Mouse (Mus musculus) R1 (cell line): Measurements from ENCODE around the gene Fbln2.

Source experiments
- DNase-seq: peaks from one replicate; pipeline ENCODE4 v3.0.0-alpha.2; 2018; ENCODE audit warnings: low read depth, low spot score

Fbln2 gene

DNA sequence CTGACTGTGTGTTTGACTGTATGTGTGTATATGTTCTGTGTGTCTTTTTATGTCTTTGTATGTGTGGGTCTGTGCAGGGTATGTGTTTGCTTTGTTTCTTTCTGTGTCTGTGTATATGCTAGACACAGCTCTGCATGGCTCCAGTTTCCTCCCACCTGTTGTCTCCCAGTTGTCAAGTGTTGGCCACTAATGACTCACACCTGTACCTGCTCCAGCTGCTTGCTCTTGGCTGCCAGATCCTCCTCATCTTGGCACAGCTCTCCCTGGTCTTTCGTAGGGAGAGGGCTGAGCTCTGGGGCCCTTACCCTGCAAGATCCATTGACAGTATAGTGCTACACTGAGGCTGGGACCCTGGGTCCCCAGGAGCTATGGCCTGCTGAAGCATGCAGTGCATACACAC lies 13.8 kb downstream of the Fbln2 start:
- DNase-seq: no peak

DNA sequence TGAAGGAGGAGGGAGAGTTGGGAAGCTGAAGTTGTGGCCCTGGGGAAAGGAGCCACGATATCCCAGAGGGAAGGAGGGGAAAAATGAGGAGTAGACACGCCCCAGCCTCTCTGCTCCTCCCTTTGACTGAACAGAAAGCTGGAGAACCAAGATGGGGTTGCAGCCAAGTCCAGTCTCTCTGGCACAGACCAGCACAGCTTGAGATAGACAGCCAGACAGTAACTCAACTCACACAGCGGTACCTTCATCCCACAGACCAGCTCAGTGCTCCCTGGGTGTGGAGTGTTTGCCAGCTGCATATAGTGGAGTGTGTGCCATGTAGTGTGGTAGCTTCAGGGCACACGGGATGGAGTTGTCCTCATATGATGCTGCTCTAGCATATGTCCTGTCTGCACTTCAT lies 16.7 kb downstream of the Fbln2 start:
- no peak for DNase-seq

DNA sequence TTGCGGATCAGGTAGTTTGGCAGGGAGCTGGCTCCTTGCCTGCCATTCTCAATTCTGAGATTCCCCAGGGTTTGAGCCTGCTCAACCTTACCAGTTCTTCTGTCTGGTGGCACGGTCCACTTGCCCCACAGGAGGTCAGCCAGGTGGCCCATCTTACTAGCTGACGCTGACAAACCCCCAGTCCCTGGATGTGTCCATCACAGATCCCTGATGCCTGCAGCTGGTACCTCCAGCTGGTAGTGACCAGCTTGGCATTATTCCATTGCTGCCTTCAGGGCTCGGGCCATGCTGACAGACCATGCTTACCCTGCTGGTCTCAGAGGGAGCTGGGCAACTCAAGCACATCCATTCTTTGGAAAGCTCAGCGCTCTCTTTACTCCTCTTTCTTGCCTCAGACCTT lies 18.7 kb downstream of the Fbln2 start:
- DNase-seq: no peak

DNA sequence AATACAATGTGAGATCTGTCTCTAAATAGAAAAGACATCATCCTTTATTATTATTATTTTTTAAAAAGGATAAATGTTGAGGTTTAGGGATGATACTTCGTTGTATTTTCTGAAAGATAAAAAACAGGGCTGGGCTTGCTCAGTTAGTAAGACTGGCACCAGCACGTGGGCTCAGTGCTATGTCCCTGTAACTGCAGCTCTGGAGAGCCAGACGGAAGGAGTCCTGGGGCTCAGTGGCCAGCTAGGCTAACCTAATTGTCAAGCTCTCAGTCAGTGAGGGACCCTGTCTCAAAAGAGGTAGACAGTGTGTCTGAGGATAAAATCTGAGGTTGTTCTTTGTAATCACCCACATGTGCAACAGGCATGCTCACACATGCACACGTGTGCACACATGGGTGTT lies 19.3 kb downstream of the Fbln2 start:
- no peak for DNase-seq

DNA sequence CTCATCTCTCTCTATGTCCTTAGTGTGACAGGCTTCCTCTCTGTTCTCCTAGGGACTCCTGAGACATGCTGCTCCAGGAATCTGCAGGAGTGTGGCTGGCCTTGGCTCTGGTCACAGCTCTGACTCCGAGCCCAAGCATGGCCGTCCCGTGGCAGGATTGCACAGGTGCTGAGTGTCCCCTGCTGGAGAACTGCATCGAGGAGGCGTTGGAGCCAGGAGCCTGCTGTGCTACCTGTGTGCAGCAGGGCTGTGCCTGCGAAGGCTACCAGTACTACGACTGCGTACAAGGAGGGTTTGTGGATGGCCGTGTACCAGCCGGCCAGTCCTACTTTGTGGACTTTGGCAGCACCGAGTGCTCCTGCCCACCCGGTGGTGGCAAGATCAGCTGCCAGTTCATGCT lies 20.8 kb downstream of the Fbln2 start:
- no peak for DNase-seq

DNA sequence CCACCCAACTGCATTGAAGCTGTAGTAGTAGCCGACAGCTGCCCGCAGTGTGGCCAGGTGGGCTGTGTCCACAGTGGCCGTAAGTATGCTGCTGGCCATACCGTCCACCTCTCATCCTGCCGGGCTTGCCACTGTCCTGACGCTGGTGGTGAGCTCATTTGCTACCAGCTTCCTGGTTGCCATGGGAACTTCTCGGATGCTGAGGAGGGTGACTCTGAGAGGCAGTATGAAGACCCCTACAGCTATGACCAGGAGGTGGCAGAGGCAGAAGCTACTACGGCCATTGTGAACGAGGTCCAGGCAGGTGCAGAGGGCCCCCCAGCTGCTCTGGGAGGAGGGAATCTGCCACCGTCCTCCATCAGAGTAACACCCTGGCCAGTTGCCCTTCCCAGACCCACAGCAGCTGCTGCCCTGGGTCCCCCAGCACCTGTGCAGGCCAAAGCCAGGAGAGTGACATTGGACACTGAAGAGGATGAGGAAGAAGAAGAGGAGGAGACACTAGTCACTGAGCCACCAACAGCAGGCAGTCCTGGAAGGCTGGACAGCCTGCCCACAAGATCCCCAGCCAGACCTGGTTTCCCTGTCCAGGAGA lies 21.3 kb downstream of the Fbln2 start:
- no peak for DNase-seq

DNA sequence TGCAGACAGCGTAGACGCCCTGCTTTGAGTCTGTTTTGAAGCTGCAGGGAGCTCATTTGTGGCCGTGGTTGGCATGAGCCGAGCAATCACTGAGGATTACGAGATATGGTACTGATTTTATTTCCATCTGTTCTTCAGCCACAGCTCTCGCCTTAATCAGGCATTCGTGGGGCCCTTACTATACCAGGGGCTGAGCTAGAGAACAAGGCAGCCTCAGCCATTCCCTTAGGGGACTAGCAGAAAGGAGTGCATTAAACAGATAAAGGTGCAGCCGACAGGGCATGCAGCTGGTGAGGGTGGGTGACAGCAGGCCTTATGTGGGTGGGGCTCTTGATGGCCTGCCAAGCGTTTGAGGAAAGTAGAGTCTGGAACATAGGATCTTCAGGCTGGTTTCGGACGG lies 23.8 kb downstream of the Fbln2 start:
- no peak for DNase-seq

DNA sequence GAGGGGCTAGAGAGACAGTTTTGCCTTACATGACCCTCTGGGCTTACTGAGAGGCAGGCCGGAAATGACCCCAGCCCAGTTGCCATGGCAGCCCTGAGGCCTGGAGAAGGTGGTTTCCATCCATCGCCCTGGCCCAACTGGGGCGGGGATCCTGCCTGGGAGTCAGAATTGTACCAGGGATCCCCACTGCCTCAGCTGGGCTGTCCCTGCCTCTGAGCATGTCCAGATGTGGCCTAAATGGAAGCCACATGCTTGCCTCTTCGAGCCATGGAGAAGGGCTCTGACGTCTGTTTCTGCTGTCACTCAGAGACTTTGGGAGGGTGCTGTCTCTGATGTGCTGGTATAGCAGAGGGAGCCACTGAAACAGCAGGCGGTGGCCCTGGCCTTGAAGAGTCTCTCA lies 24.2 kb downstream of the Fbln2 start:
- no peak for DNase-seq

DNA sequence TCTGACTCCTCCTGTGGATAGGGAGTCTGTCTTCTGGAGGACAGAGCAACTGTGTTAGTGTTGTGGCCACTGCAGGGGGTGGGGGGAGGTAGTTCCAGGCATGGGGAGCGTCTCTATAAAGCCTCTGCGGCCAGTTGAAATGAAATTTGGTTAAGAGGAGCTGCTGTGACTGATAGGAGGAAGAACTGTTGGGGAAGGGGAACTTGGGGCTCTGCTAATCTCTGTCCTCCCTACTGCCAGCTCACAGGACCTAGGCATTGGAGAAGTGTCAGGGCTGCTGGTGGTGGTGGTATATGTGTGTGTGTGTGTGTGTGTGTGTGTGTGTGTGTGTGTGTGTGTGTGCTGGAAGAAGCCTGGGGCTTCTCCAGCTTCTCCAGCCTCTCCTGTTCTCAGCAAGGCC lies 25.0 kb downstream of the Fbln2 start:
- DNase-seq: no peak

DNA sequence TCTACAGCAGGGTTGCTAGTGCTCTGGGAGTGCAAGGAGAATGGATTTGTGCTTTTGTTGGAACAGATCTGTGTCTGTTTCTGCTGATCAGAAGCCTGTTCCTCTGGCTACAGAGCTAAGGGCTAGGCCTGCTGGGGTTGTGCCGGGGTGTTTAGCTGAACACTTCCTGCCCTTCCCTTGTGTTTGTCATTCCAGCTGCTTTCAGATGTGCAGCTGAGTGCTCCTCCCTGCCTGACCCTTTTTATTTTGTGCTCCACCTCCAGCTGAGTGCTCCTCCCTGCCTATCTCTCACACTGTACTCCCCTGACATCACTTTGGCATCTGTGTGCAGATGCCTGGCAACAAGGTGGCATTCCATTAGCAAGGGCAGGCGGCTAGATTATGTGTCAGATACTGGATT lies 28.3 kb downstream of the Fbln2 start:
- peak; percentile 16 for DNase-seq

DNA sequence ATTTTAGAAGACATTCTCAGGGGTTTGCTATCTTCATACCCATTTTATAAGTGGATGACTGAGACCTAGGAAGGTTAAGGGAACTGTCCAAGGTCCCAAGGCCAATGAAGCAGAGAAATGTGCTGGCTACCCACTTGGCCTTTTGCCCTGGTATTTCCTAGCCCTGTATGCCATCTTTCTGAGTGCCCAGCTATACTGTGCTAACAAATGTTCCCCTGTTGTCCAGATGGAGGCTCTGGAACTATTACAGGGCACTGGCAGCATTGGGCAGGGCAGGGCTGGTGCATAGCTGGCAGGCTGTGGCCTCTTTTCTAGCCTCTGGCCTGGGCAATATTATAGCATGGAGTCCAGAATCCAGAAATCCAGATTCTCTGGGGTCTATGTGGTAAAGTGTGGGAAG lies 28.7 kb downstream of the Fbln2 start:
- no peak for DNase-seq

DNA sequence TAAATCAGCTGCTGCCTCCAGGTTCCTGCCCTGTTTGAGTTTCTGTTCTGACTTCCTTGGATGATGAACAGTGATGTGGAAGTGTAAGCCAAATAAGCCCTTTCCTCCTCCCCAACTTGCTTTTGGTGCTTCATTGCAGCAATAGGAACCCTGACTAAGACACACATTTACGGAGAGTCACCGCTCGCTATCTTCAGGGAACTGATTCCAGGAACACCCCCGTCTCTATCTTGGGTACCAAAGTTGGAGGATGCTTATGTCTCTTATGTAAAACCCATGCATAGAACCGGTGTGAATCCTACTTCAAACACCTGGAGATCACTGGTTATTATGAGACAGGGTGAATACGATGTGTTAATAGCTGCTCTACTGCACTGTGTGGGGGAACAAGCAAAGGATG lies 31.1 kb downstream of the Fbln2 start:
- no peak for DNase-seq

DNA sequence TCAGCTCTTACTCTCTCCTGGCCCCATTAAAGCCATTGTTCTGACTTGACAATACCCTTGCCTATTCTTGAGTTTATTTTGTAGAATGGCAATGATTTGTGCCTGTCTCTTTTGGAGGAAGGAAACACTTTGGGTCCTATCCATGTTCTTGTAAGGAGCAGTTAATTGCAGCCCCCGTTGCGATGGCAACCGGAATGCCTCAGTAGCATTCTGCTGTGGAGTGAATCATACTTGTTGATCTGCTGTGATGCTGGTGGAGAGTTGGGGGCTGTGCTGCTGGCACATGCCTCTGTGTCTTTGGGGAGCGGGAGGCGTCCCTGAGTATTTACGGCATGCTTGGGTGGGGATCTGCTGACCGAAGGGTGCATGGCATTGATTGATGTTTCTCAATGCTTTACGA lies 32.1 kb downstream of the Fbln2 start:
- DNase-seq: no peak

DNA sequence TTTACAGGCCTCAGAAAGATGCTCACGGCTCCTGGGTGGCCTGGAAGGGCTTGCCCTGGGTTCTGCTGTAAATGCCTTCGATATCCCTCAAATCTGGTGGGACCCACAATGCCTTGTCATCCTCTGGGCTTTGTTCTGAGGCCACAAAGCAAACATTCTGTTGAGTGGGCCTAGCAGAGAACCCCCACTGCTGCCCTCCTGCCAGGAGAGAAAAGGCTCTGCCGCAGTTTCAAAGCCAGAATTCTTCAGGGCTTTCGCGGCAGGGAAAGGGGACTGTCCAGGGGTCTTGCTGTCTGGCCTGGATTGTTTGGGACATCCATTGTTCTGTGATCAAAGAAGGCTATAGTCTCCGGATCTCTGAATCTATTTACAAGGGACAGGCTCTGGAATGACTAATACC lies 33.1 kb downstream of the Fbln2 start:
- no peak for DNase-seq

DNA sequence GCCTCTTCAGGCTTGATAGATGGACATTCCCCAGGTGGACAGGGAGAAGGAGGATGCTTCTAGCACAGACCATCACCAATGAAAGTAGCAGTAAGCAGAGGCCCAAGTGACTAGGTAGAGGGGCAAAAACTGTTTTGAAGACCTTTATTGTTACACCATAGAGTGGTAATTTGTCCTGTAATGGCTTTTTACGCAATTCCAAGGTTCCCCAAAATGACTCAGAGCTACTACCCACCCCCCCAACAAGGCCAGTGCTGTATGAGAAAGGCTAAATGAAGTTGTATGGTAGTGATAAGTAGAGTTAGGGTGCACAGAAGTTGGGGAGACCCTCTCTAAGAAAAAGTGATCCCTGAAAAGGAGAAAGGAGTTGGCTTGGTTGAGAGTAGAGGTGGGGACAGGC lies 35.1 kb downstream of the Fbln2 start:
- no peak for DNase-seq

DNA sequence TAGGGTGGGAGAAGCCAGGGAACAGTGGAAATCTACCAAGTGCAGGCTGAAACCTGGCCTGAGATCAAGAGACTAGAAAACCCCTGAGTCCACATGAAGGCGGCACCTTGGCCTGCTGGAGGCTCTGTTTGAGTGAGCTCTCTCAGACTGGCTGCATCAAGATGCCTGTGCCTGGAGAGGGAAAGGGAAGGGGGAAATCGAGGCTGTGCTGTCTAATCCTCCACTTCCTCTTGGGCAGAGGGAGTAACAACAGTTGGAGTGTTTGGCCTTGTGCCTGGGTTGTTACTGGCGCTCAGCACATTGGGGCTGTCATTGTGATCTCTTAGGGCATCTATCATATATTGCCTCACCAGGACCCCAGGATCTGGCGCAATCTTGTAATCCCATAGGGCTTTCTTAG lies 36.4 kb downstream of the Fbln2 start:
- no peak for DNase-seq

DNA sequence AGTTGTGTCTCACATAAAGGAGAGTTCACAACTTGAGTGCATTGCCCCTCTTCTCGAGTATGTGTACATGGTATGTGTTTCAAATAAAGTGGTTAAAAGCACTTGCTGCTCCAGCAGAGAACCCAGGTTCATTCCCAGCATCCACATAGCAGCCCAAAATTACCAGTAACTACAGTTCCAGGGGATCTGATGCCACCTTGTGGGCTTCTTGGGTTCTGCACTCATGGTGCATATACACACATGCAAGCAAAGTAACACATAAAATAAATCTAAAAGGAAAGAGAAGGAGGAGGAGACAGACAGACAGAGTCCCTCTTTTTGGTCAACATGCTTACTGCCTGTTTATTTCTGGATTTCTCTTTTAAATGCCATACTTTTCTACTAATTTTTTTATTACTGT lies 37.5 kb downstream of the Fbln2 start:
- peak; percentile 67 for DNase-seq

DNA sequence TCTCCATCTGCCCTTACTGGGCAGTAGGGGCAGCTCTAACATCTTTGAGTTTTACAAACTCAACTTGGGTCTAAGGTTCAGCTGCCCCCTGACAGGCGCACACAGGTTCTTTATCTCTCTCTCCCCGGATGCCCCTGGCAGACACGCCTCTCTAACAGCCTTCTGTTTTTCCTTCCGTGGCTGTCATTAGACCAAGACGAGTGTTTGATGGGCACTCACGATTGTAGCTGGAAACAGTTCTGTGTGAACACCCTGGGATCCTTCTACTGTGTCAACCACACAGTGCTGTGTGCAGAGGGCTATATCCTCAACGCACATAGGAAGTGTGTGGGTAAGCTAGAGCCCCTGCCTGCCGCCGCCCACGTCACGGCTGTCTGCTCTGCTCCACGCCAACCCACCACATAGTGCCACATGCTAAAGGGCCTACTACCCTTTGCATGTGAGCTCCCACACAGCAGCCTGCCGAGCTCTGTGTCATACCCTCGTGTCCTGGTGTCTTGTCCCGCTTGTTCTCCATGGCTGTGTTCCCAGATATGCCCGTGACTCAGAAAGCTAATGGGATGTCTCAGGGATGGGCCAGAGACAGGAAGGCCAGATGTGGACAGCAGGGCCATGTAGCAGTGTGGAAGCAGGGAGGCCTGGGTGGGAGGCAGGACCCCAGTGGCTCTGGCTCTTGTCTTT lies 47.3 kb downstream of the Fbln2 start:
- DNase-seq: no peak

DNA sequence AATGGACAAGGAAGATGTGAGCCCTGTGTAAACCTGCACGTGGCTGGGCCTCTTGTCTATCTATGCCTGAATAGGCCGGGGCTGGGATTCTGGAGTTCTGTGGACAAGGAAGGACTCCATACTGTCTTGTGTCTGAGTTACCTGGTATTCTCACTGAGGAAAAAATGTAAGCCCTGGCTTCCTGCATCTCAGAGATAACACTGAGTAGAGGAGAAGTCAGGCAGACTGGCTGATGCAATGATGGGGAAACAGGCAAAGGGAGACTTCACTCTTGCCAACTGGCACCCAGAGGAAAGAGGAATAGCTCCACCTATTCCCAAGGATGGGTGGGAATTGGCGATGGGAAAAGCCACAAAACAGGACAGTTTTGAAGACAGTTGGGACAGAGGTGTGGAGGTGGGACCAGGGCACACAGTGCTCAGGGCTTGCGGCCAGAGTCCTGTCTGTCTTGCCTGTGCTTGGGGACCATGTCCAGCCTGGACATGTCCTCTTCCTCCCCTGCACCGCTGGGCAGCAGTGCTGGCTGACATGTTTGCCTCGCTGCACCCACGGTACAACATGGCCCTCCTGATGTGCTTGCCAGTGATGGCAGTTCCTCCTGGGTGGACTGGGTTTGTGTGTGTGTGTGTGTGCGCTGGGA lies 48.2 kb downstream of the Fbln2 start:
- DNase-seq: no peak

DNA sequence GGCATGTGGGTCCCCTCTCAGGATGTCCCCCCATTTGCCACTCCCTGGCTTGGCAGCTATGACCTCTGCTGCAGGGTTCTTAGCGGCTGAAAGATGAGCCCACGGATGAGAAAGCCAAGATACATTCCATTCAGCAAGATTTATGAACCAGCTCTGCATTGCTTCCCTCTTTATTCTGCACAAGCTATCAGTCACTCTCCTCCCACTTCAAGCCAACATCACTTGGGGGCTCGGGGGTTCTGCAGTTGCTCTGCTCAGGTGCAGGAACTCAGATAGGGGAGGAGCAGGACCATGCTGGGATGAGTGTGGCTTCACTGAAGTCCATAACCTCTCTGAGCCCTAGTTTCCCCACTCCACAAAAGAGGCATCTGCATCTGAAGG lies 48.7 kb downstream of the Fbln2 start:
- no peak for DNase-seq

DNA sequence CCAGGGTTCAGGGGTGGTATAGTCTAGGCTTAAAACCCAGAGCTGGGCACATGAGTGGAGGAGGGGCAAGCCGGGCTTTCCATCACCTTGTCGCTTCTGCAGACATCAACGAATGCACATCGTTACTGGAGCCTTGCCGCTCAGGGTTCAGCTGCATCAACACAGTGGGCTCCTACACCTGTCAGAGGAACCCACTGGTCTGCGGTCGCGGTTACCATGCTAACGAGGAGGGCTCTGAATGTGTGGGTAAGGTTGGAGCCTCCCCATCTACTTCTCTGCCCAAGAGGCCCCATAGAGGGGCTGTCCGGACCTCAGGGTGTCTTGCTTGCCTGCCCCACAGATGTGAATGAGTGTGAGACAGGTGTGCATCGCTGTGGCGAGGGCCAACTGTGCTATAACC lies 53.4 kb downstream of the Fbln2 start:
- DNase-seq: no peak

DNA sequence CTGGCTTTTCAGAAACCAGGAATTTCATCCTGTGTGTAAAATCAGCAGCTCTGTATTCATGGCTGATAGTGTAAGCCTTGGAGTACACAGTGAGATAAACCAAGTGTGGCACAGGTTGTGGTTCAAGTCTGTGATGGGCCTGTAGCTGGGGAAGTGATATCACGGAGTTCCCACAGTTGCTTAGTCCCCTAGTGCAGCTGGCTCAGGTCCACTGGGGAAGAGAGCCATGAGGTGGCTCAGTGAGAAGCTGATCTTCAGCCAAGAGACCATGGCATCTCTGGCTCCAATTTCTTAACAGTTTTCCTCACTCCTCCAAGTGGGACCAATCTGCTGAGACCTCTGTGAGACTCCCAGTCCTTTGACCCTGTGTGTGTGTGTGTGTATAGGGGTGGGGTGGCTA lies 54.4 kb downstream of the Fbln2 start:
- DNase-seq: no peak

DNA sequence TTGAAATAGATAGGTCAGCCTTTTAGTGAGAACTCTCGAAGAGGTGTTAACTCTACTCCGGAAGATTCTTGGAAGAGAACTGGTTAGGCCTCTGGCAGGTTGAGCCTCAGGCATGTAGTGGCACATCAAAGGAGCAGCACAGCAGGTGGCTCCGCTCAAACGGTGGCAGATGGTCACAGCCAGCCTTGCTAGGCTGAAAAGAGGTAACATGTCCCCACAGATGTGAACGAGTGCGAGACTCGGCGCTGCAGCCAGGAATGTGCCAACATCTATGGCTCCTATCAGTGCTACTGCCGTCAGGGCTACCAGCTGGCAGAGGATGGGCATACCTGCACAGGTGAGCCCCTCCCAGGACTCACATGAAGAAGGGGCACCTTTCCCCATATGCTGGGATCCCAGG lies 56.1 kb downstream of the Fbln2 start:
- DNase-seq: no peak

DNA sequence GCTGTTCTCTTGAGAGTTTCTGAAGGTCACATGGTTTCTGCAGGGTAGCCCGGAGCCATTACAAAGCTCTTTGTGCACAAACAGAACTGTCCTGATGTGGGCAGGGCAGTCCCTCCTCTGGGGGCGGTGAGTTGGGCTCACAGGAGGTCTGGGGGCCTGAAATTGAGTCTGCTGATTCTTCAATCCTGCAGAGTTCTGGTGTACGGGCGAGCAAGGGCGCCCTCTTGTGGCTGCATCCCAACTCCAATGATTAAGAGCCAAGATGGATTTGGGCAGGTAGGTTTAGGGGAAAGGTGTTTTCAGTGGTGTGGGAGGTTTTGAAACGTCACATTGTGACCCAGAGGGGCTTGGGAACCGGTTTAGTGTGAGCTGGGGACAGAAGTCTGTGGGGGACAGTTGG lies 65.3 kb downstream of the Fbln2 start:
- peak; percentile 74 for DNase-seq
